Mouse (Mus musculus) kidney, postnatal 0 days (tissue): ENCODE results near the gene Pink1. TPM values are rescaled to one million over a fixed set of nuclear protein-coding genes. Genes with fewer than 3 reads are reported as not detected.

Experiments used
- ATAC-seq: fragments of 200-750 bp; cut with Nextera tagmentation; replicated peaks from 2 replicates; pipeline ENCODE4 v1.8.0; 2017; ENCODE audit warnings: low read depth, moderate number of reproducible peaks, moderate TSS enrichment, moderate library complexity; ENCODE audit not compliant: low FRiP score
- DNase-seq: peaks from one replicate; pipeline ENCODE4 v3.0.0-alpha.2; 2016; ENCODE audit warnings: low spot score
- H3K27ac ChIP-seq: fragments of 300-500 bp; sonication (generic); 2 replicates; pipeline ENCODE4 v1.5.1; 2014; ENCODE audit warnings: mild to moderate bottlenecking
- H3K27me3 ChIP-seq: fragments of 300-500 bp; sonication (generic); 2 replicates; pipeline ENCODE4 v1.6.1; 2014; ENCODE audit warnings: low read length, mixed read lengths; ENCODE audit not compliant: insufficient read depth
- H3K36me3 ChIP-seq: fragments of 300-500 bp; sonication (generic); 2 replicates; pipeline ENCODE4 v1.6.1; 2014; ENCODE audit warnings: low read length, mixed read lengths; ENCODE audit not compliant: insufficient read depth
- H3K4me1 ChIP-seq: fragments of 300-500 bp; sonication (generic); replicated peaks from 2 replicates; pipeline ENCODE4 v1.6.1; 2014; ENCODE audit warnings: antibody characterized with exemption, low read length, mixed read lengths; ENCODE audit not compliant: insufficient read depth
- H3K4me2 ChIP-seq: fragments of 300-500 bp; sonication (generic); 2 replicates; pipeline ENCODE4 v1.6.1; 2014; ENCODE audit warnings: mild to moderate bottlenecking, low read length, moderate library complexity, mixed read lengths
- H3K4me3 ChIP-seq: fragments of 300-500 bp; sonication (generic); replicated peaks from 2 replicates; pipeline ENCODE4 v1.5.1; 2014; ENCODE audit warnings: low read depth, low read length
- H3K9ac ChIP-seq: fragments of 300-500 bp; sonication (generic); 2 replicates; pipeline ENCODE4 v1.6.1; 2014; ENCODE audit warnings: low read depth, low read length
- H3K9me3 ChIP-seq: fragments of 300-500 bp; sonication (generic); replicated peaks from 2 replicates; pipeline ENCODE4 v1.6.1; 2016; ENCODE audit warnings: low read length, inconsistent platforms, mixed read lengths
- CTCF ChIP-seq: IDR thresholded peaks from 2 replicates; pipeline ENCODE4 v1.5.1; 2016; ENCODE audit warnings: antibody characterized with exemption, low read depth, mild to moderate bottlenecking, moderate library complexity
- WGBS: fragments of 180-500 bp; shearing (Covaris S2); extraction: QIAGEN DNeasy Blood & Tissue Kit; methylation state at CpG from one replicate; pipeline ENCODE4 v1.1.7; 2014; 5-methylcytosine and 5-hydroxymethylcytosine counted together
- polyA plus RNA-seq: library from polyadenylated mRNA; unstranded; fragments of >200 nt; fragmentation: Nextera tagmentation; extraction: Ambion mirVana; gene quantifications from 2 replicates; pipeline ENCODE4 v1.2.1, GENCODE M21; 2015

The Pink1 gene
- polyA plus RNA-seq, 1 experiment from 2014 or later: 139 TPM

DNA sequence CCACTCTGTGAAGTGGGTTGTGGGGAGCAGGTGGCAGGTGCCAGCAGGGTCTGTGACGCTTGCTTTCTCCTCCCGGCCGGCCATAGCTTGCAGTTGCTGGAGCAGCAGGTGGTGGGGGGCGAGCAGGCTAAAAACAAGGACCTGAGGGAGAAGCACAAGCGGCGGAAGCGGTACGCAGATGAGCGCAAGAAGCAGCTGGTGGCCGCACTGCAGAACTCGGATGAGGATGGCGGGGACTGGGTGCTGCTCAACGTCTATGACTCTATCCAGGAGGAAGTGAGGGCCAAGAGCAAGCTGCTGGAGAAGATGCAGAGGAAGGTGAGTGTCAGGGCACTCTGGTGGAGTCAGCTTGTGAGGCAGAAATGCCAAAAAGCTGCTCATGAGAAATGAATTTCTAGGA lies 34.1 kb downstream of the Pink1 start:
- no peak overlapping the region for H3K4me3 ChIP-seq
- H3K36me3 ChIP-seq: no peaks in the 10 kb centered on the region
- WGBS: 86% methylated on average over 13 of the region's 13 CpGs
- H3K4me2 ChIP-seq: no peak overlapping the region
- no peaks in the 10 kb centered on the region for H3K27me3 ChIP-seq
- H3K27ac ChIP-seq: no peak overlapping the region
- DNase-seq: no peak
- no peak overlapping the region for H3K9ac ChIP-seq
- TF ChIP-seq CTCF: no peak
- no peaks in the 10 kb centered on the region for H3K9me3 ChIP-seq
- ATAC-seq: no peak
- no peaks in the 10 kb centered on the region for H3K4me1 ChIP-seq

DNA sequence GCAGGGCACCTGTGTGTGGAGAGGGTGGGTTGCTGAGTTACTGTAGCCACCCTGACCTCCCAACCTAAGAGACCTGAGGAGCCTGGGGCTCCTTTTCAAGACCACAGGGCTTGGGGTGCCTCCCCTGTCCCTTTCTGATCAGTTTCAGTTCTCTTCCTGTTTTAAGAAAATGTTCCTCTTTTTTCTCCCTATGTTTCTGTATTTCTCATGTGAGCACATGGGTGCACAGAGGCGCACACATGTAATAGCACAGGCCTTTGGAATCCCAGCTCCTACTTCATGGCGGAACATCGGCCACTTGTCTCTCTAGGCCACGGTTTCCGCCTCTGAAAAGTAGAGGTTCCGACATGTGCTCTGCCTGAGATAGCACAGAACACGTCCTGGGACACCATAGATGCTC lies 37.4 kb downstream of the Pink1 start:
- whole genome bisulfite sequencing: 87% methylated on average over 7 of the region's 7 CpGs
- TF ChIP-seq CTCF: no peak

DNA sequence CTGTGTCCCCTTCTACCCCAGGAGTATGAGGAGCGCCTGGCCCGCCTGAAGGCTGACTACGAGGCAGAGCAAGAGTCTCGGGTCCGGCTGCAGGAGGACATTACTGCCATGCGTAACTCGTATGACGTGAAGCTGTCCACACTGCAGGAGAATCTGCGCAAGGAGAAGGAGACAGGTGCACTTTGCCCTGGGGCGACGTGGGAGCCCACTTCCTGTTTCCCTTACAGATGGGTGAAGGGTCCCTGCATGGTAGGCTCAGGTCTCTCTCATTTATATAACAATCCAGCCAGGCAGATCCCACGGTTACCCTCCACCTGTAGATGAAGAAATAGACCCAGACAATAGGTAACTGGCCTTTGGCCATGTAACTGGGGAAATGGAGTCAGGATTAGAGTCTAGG lies 39.7 kb downstream of the Pink1 start:
- Histone ChIP-seq H3K9me3 (no peaks in the 10 kb centered on the region), H3K27me3 (no peaks in the 10 kb centered on the region), H3K36me3 (no peaks in the 10 kb centered on the region), H3K4me2 (no peak overlapping the region), H3K27ac (no peak overlapping the region), H3K4me1 (no peaks in the 10 kb centered on the region), H3K9ac (no peak overlapping the region), H3K4me3 (no peak overlapping the region)
- DNase-seq: no peak
- no peak for ATAC-seq
- no peak for TF ChIP-seq CTCF
- WGBS: 79% methylated on average over 12 of the region's 12 CpGs

More for the DNA sequence above, 37.4 kb downstream of the Pink1 start:
- no peak overlapping the region for H3K4me3 ChIP-seq
- H3K36me3 ChIP-seq: no peaks in the 10 kb centered on the region
- H3K4me2 ChIP-seq: no peak overlapping the region
- DNase-seq: no peak
- no peak overlapping the region for H3K27ac ChIP-seq
- H3K27me3 ChIP-seq: no peaks in the 10 kb centered on the region
- H3K9me3 ChIP-seq: no peaks in the 10 kb centered on the region
- no peak for ATAC-seq
- H3K4me1 ChIP-seq: no peaks in the 10 kb centered on the region
- H3K9ac ChIP-seq: no peak overlapping the region

DNA sequence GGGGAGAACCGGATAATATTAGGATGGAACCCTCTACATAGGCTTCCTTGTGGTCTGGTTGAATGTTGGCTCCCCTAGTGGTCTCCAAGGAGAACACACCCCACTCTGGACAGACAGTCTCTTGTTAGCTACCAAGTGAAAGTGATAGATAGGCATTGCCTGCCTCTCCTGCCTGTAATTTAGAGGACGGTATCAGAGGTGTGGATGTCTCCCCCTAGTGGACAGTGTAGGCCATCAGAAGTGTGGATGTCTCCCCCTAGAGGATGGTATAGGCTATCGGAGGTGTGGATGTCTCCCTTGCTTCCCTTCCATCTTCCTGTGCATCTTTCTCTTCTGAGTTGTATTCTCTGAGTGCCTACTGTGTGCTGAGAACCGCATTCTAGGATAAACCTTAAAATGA lies 43.3 kb downstream of the Pink1 start:
- no peak overlapping the region for H3K27ac ChIP-seq
- H3K9me3 ChIP-seq: no peaks in the 10 kb centered on the region
- H3K4me1 ChIP-seq: no peaks in the 10 kb centered on the region
- peak; percentile 100 for TF ChIP-seq CTCF
- no peak overlapping the region for H3K4me3 ChIP-seq
- peak; percentile 97 for DNase-seq
- WGBS: 28% methylated on average over 4 of the region's 4 CpGs
- peak; percentile 59 for ATAC-seq
- no peaks in the 10 kb centered on the region for H3K27me3 ChIP-seq
- no peak overlapping the region for H3K9ac ChIP-seq
- H3K4me2 ChIP-seq: no peak overlapping the region
- no peaks in the 10 kb centered on the region for H3K36me3 ChIP-seq

DNA sequence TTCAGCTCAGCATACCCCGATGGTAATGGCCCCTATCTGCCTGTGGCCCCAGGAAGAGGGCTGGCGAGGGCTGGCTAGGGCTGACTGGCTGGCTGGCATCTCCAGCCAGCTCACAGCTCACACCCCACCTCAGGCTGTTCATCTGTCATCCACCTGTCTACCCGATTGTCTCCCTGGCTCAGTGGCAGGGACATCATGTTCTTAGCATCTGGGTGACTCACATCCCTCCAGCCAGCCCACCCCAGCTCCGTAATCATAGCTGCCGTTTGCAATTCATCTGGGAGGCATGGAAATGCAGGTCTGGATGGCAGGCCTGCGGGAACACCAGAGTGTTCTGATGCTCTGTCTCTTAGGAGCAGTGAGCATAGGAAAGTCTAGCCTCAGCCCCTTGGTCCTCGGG lies 47.8 kb downstream of the Pink1 start:
- Histone ChIP-seq H3K36me3 (no peaks in the 10 kb centered on the region), H3K9me3 (no peaks in the 10 kb centered on the region), H3K4me3 (no peak overlapping the region), H3K9ac (no peak overlapping the region), H3K27ac (no peak overlapping the region), H3K4me1 (no peaks in the 10 kb centered on the region), H3K4me2 (no peak overlapping the region), H3K27me3 (no peaks in the 10 kb centered on the region)
- WGBS: 55% methylated on average over 7 of the region's 7 CpGs
- TF ChIP-seq CTCF: no peak
- ATAC-seq (no peak), DNase-seq (no peak)

DNA sequence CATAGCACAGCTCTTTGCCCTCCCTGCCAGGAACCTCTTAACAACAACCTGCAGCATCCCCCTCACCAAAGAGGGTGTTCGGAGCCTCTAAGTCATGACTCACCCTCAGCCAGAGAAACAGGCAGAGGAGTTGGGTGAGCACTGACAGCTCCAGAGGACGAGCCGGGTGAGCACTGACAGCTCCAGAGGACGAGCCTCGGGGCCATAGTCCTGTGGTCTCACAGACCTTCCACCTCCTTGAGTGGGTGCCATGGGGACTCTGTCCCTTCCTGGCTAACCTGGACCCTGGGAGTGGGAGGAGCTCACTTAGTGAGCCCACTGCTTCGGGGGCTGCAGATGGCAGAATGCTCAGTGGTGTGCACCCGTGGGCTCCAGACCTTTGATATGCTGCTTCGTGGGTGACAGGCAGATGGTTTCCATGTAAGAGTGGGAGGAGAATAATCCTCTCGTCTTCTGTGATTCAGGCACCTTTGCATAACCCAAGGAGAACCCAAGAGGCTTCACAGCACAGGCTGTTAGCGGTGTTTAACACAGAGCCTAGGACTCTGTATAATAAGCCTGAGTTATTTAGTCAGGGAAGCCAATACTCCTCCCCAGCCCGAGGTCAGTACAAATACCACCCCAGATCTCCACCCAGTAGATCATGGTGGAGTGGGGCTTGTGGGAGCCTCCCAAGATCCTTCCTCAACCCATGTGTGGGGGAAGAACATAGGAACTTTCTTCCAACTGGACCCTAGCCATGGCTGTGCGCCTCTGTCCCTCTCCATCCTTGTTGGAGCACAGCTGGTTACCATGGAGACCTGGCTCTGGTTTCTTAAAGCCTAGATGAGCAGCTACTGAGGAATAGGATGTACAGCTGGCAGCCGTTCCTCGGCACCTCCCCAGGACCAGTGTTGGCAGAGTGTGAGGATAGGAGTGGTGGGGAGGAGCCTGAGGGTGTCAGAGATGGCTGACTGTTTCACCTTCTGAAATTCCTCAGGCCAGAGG lies 53.8 kb downstream of the Pink1 start:
- 56% methylated on average over 14 of the region's 14 CpGs for WGBS
- Histone ChIP-seq H3K27me3 (no peaks in the 10 kb centered on the region), H3K27ac (no peak overlapping the region), H3K4me2 (no peak overlapping the region), H3K9me3 (no peaks in the 10 kb centered on the region), H3K36me3 (no peaks in the 10 kb centered on the region), H3K9ac (no peak overlapping the region), H3K4me1 (no peaks in the 10 kb centered on the region), H3K4me3 (no peak overlapping the region)
- TF ChIP-seq CTCF: no peak
- DNase-seq: peak; percentile 18
- ATAC-seq: no peak
